Mouse (Mus musculus): ENCODE measurements at regions not wholly inside any gene's neighbourhood (a gene's known extent, or its start where the extent isn't known, plus 50 kb on each side); places are given as distances from the start of the nearest gene placed in this dataset.
"Not testable (repeated sequence)": the region's sequence is repeated elsewhere in the genome, so short reads cannot be mapped to it uniquely, and the experiment has no call there.

DNA sequence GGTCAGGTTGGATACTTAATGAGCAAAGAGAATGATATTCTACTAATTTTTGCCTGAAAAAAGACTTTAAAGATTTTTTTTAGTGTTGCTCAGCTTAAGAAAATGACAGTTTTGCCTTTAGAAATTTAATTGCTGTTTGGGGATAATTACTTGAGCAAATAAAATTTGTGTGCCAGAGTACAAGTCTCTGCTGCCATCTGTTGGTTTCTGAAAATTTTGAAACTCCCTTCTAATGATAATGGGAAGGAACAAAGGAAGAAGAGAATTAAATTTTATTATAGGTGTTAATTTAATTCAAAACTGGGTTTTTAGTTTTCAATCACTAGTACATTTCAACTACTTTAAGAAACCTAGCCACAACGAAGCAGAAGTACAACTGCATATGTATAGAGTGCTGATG is 94.1 kb downstream of the Gm17521 start:
- DNase-seq, result no peak

- no peak for DNase-seq
These were observed 136.8 kb downstream of the Gm17521 start for GRCm38 (mm10) chrX:122892682-122893081.

DNA sequence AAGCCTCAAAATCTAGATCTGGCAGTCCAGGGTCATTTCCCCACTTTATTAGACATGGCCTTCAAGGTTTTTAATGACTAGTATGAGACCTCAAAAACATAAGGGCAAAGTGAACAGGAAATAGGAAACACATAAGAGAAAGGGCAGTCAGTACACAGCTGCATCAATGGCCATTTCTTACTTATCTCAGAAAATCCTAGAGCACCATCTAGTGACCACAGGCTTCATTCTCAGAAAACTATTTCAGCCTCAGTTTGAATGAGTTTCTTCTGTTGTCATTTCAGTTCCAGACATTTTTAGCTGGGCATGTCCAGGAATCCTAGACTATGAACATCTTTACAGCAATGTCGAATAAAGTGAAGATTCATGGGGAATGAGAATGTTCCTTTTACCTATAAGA is 175.0 kb downstream of the Gm17521 start:
- no peak for DNase-seq

DNA sequence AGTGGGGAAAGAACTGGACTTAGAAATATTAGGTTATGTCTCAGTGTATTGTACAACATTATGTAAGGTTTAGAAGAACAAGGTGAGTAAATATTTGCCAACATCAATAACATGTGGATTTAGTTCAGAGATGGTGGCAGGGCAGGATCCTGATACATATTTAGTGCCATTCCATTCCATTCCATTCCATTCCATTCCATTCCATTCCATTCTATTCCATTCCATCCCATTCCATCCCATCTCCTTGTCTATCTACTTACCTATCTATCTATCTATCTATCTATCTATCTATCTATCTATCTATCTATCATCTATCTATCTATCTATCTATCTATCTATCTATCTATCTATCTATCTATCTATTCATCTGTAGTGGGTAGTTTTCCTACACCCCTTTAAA is 198.2 kb downstream of the Gm17521 start:
- DNase-seq, result not testable (repeated sequence)

GRCm38 (mm10) chrX:122826035-122826434 is 203.4 kb downstream of the Gm17521 start:
- DNase-seq, result peak in 1 of 2 experiments; percentile 1
